Mouse (Mus musculus) megakaryocyte, adult 5-6 weeks (primary cell): Measurements from ENCODE around the gene Tcta. TPM values are rescaled to one million over a fixed set of nuclear protein-coding genes. Genes with fewer than 3 reads are reported as not detected.
"Not testable (repeated sequence)": the region's sequence is repeated elsewhere in the genome, so short reads cannot be mapped to it uniquely, and the experiment has no call there.

Experiments
- ATAC-seq: 2 replicates; pipeline ENCODE4 v1.8.0; 2016; ENCODE audit warnings: mild to moderate bottlenecking, inconsistent platforms; ENCODE audit not compliant: poor library complexity, severe bottlenecking
- total RNA-seq, 2 experiments: library from RNA; stranded (forward) in 1 of 2; stranded (reverse) in 1 of 2; fragments of 153-499, 151-499 nt in 1 of 2; fragments of 221-1000, 200-1000 nt in 1 of 2; gene quantifications; 2 replicates each; pipeline versions ENCODE4 v1.2.3 to v1.2.4; 2015 to 2017

The Tcta gene
- total RNA-seq, 2 experiments from 2014 or later: 8.4 to 16.5 TPM

DNA sequence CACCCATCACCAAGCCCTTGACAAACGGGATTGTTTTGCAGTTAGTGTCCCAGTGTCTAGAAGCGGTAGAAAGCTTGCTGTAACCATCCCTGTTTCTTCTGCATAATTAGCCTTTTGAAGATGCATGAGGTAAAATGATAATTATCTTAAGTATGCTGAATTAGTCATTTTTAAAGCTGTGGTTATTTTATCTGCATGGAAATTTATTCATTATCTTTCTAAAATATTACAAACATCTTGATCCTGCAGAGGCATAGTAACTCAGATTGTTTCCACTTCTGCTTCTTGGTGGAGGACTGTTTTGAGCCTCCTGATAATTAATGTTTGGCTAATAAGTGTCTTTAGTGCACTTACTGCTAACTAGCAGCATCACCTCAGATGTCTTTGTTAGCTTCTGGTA, 12.5 kb upstream of the Tcta start:
- no peak for ATAC-seq

DNA sequence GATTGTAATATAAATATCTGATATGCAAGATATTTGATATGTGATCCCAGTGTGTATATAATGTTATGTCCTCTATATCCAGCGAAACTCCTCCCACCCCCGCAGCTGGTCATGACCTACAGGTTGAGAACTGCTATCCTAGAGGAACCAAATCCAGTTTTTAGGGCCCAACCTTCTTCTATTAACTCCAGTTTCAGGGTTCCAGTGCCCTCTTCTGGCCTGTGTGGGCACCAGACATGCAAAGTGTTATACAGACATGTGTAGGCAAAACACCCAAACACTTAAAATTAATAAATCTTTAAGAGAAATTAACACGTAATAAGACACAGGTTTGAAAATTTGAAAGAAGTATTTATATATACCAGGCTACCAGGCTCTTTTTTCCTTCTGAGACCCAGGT, 11.6 kb upstream of the Tcta start:
- no peak for ATAC-seq

DNA sequence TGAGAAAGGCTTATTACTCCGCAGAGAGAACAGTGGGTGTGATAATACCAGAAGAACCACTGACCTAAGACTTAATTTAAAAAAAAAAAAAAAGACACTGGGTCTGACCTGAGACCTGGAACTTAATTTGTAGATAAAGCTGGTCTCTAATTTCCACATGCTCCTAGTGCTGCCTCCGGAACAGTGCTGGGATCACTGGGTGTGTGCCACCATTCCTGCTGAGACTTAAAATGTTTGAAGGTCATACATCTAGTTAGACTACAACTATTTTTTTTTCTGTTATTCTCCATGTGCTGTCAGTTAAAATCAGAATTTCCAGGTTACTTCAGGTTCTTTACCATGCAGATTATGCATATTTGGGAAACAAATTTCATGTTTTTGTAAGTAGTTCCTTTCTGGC, 2.2 kb upstream of the Tcta start:
- ATAC-seq: no peak

DNA sequence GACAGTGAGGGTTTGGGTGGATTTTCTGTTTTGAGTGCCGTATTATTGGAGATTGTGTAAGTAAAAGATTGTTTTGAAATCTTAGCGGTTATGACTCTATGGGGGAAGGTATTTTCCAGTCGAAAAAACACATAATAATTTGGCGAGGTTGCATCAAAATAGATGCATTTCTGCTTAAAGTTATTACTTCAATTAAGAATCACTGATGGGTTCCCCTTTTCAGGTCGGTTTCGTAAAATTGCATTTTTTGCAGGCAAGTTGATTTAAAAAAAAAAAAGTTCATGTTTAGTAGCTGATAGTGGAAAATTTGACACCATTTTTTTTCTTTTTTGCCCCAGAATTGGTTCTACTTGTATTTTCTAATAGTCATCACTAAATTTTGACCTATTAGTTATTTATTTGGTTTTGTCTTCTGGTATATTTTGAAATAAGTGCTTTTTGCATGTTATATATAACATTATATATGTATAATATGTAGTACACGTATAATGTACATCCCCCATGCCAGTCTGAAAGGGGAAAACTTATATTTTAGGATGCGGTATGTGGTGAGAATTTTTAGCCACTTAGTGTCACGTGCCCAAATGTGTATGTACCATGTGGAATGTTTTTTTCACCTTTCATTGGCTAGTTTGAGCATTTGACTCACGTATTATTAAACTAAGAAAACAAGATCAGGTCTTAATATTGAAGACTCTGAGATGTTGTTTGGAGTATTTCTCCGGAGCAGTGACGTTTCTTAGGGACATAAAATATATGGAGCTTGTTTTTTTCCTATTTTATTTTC, 1.3 kb upstream of the Tcta start:
- no peak for ATAC-seq

DNA sequence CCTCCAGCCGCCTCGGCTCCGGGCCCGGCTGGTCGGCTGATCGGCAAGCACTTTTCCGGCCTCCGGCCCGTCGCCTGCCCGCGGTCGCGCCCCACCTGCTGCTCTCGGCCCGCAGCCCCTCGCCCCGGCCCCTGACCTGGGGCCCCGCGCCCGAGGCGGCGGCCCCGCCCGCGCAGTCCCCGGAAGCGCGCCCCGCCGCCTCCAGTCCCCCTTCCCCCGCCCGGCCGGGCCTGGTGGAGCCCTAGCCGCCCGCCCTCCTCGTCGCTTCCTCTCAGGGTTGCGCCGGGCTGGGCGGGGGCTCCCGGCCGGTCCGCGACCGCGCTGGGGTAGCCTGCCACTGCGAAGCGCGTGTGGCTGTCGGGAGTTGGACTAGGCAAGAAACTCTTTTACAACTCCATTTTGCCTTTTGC, 616 bp upstream of the Tcta start:
- ATAC-seq: peak; percentile 67

DNA sequence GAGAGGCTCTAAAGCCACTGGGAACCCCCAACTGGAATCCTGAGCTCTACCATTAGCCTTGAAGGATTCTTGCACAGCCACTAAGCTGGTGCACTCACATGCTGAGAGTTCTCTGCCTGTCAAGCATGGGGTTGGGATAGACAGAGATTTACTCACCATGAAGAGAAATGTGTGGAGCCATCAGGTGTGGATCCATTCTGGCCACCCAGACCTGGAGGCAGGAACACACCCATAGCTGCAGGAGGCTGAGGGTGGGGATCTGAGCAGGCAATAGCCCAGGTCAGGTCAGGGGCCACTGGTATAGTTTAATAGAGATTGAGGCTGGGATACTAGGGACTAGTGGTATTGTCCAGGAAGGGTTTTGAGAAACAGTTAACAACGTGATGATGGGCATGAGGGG, 790 bp downstream of the Tcta start:
- no peak for ATAC-seq

DNA sequence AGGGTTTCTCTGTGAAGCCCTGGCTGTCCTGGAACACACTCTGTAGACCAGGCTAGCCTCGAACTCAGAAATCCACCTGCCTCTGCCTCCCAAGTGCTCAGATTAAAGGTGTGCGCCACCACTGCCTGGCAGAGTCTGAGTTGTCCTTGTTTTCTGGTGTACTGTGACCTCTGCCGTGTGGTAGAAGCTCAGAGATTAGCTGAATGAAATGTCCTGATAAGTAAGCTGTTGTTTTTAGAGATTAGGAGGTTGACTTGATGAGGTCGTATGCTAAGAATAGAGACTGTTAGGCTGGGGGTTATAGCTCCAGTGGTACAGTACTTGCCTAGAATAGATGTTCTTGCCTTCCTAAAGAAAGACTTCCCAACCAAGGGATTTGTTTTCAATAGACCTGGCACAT, 1.2 kb downstream of the Tcta start:
- no peak for ATAC-seq

DNA sequence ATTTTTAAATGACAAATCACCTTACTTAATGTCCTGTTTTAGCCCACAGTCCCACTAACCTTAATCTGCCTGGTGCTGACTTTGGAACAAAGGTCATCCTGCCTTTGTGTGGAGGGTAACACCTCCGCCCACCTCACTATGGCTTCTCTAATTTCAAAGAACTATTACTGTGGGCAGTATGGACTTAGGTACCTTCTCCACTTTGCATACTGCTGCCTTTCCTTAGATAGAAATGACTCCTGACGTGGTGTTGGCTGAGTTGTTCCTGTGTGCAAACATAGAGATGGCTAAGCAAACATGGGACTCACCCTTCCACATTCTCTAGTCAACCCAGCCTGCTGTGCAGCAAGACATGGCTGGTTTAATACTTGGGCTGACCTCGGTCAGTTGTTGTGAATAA, 4.1 kb downstream of the Tcta start:
- ATAC-seq: no peak

DNA sequence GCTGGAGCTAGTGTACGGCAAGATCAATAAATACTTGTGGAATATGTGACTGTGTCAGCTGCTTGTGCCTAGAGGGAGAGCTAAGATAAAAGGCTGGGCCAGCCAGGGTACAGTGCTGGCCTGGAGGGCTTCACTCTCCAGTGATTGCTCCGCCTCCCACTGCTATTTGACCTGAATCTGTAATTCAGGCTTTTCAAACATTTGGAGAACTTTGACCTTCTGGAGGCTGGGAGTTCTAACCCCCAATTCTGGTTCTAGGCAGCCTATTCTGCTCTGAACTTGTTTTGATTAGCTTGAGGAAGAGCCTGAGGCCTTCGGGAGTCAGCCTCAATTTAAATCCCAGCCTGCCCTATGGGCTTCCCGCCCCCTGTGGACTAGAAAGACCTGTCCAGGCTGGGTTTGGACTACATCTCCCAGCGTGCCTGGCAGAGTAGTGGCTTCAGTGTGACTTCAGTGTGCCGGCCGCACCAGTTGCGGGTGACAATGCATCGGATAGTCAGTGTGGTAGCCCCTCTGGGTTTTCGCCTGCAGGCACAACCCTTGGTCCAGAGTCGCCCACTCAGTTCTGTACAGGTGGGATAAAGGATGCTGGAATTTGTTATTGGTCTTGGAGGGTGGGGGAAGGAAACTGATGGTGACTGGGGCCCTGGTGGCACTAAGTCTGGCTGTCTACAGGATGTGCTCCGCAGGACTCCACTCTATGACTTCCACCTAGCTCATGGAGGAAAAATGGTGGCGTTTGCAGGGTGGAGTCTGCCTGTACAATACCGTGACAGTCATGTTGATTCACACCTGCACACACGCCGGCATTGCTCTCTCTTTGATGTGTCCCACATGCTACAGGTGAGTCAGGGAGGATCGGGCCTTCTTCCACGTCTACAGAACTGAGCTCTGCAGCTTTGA, 9.3 kb downstream of the Tcta start, which contains the start of gene Amt:
TSS of gene Amt (plus strand) at position 401 of the 903 bp plus-strand sequence.
- no peak for ATAC-seq

DNA sequence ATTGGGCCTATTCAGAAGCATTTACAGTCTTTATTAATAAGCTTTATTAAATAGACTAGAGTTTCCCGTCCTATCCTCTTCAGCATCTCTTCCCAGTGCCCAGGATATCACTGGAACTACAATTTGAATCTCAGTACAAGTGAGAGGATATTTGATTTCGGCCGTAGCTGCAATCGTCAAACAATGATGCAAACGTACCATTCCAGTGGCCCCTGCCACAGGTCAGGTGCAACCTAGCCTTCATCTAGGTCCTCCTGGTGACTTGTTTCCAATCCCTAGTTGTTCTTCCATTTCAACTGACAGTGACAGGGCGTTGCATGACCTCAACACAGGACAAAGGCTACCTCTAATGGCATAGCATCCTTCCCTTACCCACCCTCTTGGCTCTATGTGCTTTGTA, 15.2 kb downstream of the Tcta start:
- no peak for ATAC-seq

DNA sequence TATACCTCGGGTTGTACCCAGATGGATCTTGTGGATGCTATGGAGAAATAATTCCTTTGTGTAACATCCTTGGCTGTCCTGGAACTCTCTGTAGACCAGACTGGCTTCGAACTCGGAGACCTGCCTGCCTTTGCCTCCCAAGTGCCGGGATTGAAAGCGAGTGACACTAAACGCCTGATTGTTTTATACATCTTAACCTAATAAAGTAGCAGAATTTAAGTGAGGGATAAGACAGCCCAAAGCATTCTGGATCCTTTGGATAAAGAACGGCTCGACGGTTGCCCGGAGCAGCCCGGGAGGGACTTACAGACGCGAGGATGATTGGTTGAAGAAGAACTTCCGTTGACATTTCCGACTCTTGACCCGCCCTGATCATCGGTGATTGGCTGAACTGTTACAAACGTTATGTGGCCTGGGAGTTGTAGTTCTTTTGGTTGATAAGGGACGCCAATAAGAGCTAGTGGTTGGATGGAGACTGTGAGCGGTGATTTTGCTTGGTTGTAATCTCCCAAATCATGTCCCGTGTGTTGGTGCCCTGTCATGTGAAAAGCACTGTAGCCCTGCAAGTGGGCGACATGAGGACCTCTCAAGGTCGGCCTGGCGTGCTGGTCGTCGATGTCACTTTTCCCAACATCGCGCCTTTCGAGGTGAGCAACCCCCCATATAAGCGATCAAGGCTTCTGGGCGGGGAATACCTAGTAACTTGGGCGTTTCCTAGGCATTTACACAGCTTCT, 15.8 kb downstream of the Tcta start, which contains the start of gene Nicn1:
TSS of gene Nicn1 (plus strand) at position 414 of the 735 bp plus-strand sequence.
- peak; percentile 100 for ATAC-seq

DNA sequence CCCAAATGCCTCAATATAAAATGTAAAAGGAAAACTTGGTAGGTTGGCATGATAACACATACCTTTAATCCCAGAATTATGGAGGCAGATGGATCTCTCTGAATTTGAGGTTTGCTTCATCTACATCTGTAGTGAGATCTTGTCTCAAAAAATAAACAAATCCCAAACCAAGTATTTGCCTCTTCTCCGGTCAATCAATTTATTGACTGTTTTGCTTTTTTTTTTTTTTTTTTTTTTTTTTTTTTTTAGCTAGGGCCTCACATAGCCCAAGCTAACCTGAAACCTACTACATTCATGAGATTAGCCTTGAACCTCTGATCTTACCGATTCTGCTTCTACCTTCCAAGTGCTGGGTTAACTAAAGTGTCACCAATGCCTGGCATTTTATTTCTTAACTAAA, 16.6 kb downstream of the Tcta start:
- no peak for ATAC-seq

DNA sequence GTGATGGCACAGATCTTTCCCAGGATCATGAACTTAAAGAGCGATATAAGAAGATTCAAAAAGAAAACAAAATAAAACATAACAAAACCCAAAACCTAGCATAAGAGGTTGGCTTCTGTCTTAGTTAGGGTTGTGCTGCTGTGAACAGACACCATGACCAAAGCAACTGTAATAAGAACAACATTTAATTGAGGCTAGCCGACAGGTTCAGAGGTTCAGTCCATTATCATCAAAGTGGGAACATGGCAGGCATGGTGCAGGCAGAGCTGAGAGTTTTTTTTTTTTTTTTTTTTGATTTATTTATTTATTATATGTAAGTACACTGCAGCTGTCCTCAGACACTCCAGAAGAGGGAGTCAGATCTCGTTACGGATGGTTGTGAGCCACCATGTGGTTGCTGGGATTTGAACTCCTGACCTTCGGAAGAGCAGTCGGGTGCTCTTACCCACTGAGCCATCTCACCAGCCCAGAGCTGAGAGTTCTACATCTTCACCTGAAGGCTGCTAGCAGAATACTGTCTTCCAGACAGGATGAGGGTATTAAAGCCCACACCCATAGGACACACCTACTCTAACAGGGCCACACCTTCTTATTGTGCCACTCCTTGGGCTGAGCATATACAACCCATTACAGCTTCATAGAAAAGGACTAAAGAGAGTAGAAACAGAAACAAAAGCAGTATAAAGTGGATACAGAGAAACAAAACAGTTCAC, 18.3 kb downstream of the Tcta start:
- ATAC-seq: not testable (repeated sequence)

DNA sequence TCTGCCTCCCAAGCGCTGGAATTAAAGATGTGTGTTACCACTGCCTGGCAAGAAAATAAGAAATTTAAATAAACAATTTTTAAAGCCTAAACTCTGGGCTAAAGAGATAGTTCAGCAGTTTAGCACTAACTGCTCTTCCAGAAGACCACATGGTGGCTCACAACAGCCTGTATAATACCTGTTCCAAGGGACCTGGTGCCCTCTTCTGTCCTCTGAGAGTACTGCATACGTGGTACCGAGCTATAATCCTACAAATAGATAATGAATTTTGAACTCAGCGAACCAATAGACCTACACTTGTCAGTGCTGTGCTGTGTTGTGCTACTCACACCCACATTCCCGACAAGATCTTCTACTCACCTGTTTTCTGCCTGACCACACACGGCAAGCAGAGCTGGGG, 21.6 kb downstream of the Tcta start:
- peak; percentile 98 for ATAC-seq

DNA sequence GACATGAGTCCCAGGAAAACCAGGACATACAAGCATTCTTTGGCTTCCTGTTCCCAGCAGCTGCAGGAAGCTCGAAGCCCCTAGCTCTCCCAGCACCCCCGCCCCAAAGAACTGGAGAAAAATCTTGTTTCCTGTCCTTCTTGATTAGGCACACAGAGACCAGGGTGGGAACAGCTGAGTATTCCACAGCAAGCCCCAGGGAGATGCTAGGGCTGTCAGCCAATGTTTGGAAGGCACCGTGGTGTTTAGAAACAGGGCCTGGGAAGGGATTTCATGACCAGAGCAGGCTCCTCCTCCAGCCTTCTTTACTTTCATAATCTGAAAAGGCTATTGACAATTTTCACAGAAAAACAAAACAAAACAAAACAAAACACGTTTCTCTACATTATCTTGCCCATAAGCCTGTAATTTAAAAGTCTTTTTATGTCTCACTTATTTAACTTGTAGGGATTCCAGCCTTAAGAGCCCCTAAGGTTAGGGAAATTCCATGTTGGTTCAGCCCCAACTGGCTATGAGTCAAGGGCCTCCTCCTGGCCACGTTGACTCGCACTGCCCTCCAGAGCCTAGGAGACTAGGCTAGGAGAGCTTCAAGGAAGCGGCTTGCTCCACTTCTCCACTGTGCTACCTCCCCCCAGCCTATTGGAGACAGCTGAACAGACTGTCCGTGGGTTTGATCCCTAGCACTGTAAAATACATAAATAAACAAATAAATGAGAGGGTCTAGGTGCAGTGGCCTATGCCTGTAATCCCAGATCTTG, 25.7 kb downstream of the Tcta start:
- no peak for ATAC-seq

DNA sequence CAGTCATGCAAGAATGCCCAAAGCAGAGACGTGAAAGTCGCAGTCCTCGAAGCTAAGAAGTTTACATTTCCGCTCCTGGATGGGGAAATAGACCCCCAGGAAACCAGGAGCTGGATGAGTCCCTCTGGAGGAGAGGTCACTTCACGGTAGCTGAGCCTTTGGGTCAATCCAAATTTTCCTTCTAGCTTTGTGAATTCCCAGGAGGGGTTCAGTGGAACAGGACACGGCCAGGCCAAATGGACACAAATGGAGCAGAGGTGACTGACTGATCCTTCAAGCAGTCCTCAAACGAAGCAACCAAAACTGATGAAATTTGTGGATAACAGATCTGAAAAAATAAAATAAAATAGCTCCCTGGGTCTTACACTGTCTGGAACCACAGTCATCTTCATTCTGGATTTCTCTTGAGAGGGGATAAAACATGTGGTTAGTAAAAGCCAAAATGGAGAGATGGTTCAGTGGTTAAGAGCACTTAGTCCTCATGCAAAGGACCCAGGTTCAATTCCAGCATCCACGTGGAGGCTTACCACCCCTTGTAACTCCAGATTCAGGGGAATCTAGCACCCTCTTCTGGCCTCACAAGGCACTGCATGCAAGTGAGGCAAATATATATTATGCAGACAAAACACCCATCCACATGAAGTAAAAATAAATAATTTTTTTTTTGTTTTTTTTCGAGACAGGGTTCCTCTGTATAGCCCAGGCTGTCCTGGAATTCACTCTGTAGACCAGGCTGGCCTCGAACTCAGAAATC, 27.1 kb downstream of the Tcta start:
- 0 out of 2 replicates have a peak, but pooled peaks have one; percentile 60 for ATAC-seq

DNA sequence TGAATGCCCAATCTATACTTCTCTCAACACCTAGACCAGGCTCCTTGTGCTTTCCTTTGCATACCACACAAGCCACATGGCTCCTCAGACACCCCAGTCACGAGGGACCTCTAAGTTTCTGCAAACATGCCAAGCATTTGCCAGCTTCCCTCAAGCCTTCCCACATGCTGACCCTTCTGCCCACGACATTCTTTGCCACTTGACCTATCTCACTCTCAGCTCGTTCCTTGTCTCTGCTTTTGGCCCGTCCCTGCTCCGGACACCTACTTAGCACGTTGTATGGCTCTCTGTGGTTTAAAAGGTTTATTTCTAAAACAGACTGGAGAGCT, 30.7 kb downstream of the Tcta start:
- ATAC-seq: no peak

DNA sequence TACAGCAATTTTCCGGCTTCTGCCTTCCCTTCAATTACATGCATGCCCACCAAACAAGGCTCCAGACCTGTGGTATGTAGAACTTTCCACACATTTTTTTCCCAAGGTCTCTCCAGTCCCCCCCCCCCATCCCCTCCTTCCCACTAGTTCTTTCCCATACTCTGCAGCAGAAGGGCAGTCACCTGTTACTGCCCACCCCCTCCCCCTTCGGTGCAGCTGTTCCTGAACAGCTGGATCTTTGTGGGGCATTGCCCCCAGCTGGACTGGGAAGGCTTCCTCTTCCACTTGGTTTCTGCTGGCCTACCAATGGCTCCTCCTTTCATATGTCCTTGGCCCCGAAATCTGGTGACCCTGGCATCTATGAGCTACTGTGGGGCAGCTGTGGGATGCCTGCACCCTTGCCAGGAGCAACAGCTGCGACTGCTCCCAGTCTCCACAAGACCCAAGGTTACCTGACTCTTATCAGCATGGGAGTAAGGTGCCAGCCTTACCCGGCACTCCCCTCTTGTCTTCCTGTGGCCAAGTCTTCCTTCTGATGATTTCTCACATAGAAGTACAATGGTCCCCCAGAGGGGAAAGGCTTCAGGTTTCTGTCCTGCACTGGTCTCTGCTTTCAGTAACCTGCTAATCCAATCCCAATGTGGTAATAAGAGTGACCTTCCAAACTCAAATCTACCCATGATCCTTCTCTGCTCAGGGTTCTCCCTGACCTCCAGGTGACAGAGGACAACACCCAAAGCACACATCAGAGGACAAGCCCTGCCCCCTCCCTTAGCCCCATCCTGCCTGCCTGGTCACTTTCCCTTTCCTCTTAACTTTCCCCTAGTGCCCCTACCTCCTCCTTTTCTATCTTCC, 31.3 kb downstream of the Tcta start:
- no peak for ATAC-seq
